Mouse (Mus musculus) erythroblast, embryonic 14.5 days (primary cell): Measurements from ENCODE around the gene Uvrag.

Source experiments
- GATA1 ChIP-seq: IDR thresholded peaks from 2 replicates; pipeline ENCODE4 v1.6.1; 2012; ENCODE audit warnings: low read length, inconsistent platforms, mixed read lengths
- TAL1 ChIP-seq: IDR thresholded peaks from 3 replicates; pipeline ENCODE4 v1.6.1; 2012; ENCODE audit warnings: low read length, inconsistent platforms, mixed read lengths

GRCm38 (mm10) chr7:99003231-99003630, 137.7 kb downstream of the Uvrag start:
- TF ChIP-seq TAL1 (no peak), GATA1 (no peak)
